Mouse (Mus musculus) hindbrain, embryonic 16.5 days (tissue): ENCODE data around the gene Senp1. TPM values are rescaled to one million over a fixed set of nuclear protein-coding genes. Genes with fewer than 3 reads are reported as not detected.

Source experiments
- ATAC-seq: fragments of 200-750 bp; cut with Nextera tagmentation; 2 replicates; pipeline ENCODE4 v1.8.0; 2017; ENCODE audit warnings: moderate TSS enrichment, moderate library complexity
- H3K27ac ChIP-seq: fragments of 300-500 bp; sonication (generic); 2 replicates; pipeline ENCODE4 v1.5.1; 2014; ENCODE audit warnings: low read depth, mild to moderate bottlenecking, control low read depth, low read length, moderate library complexity
- H3K27me3 ChIP-seq: fragments of 300-500 bp; sonication (generic); replicated peaks from 2 replicates; pipeline ENCODE4 v1.6.1; 2014; ENCODE audit warnings: low read length; ENCODE audit not compliant: control insufficient read depth, insufficient read depth
- H3K36me3 ChIP-seq: fragments of 300-500 bp; sonication (generic); 2 replicates; pipeline ENCODE4 v1.6.1; 2014; ENCODE audit warnings: mild to moderate bottlenecking, low read length, moderate library complexity, mixed read lengths; ENCODE audit not compliant: control insufficient read depth, insufficient read depth
- H3K4me1 ChIP-seq: fragments of 300-500 bp; sonication (generic); 2 replicates; pipeline ENCODE4 v1.6.1; 2014; ENCODE audit warnings: low read depth, low read length; ENCODE audit not compliant: control insufficient read depth, insufficient read depth
- H3K4me2 ChIP-seq: fragments of 300-500 bp; sonication (generic); 2 replicates; pipeline ENCODE4 v1.6.1; 2014; ENCODE audit warnings: mild to moderate bottlenecking, low read length, control low read depth, moderate library complexity
- H3K4me3 ChIP-seq: fragments of 300-500 bp; sonication (generic); 2 replicates; pipeline ENCODE4 v1.5.1; 2014; ENCODE audit warnings: mild to moderate bottlenecking, low read length, control low read depth, moderate library complexity
- H3K9ac ChIP-seq: fragments of 300-500 bp; sonication (generic); 2 replicates; pipeline ENCODE4 v1.6.1; 2014; ENCODE audit warnings: low read depth, mild to moderate bottlenecking, control low read depth, low read length, moderate library complexity
- H3K9me3 ChIP-seq: fragments of 300-500 bp; sonication (generic); 2 replicates; pipeline ENCODE4 v1.6.1; 2014; ENCODE audit warnings: mild to moderate bottlenecking, low read length, moderate library complexity; ENCODE audit not compliant: control insufficient read depth
- WGBS: fragments of 180-500 bp; shearing (Covaris S2); extraction: QIAGEN DNeasy Blood & Tissue Kit; methylation state at CpG from one replicate; pipeline ENCODE4 v1.1.7; 2014; 5-methylcytosine and 5-hydroxymethylcytosine counted together
- polyA plus RNA-seq: library from polyadenylated mRNA; unstranded; fragments of >200 nt; fragmentation: Nextera tagmentation; extraction: Ambion mirVana; gene quantifications from 2 replicates; pipeline ENCODE4 v1.2.1, GENCODE M21; 2015

Gene Senp1
- polyA plus RNA-seq, 1 experiment from 2014 or later, result 17.3 TPM

GRCm38 (mm10) chr15:97990721-97991120 lies 102.8 kb downstream of the Senp1 start:
- ATAC-seq, result no peak
- no peak overlapping the region for H3K4me3 ChIP-seq
- H3K4me1 ChIP-seq, result peaks cover 42% of the 10 kb centered on the region
- no peaks in the 10 kb centered on the region for H3K27me3 ChIP-seq
- no peak overlapping the region; the same call in 1 of the 2 replicates for H3K9ac ChIP-seq
- peaks cover under 1% of the 10 kb centered on the region for H3K9me3 ChIP-seq
- H3K27ac ChIP-seq, result no peak overlapping the region
- H3K36me3 ChIP-seq, result 0 out of 2 replicates have a peak, but pooled peaks cover 2% of the 10 kb centered on the region
- H3K4me2 ChIP-seq, result no peak overlapping the region
- 0% methylated on average over 4 of the region's 4 CpGs for WGBS

GRCm38 (mm10) chr15:97990124-97990523 lies 103.4 kb downstream of the Senp1 start:
- Histone ChIP-seq H3K27ac (no peak overlapping the region), H3K9me3 (peaks cover 2% of the 10 kb centered on the region), H3K4me3 (no peak overlapping the region), H3K9ac (peak overlapping the region; percentile 41), H3K4me1 (peaks cover 41% of the 10 kb centered on the region), H3K36me3 (0 out of 2 replicates have a peak, but pooled peaks cover 2% of the 10 kb centered on the region), H3K27me3 (no peaks in the 10 kb centered on the region), H3K4me2 (peak overlapping the region; percentile 43)
- no peak for ATAC-seq
- 3% methylated on average over 6 of the region's 6 CpGs for WGBS

GRCm38 (mm10) chr15:97989544-97989943 lies 104.0 kb downstream of the Senp1 start:
- H3K27me3 ChIP-seq, result no peaks in the 10 kb centered on the region
- H3K27ac ChIP-seq, result peak overlapping the region; percentile 48; the same call in 1 of the 2 replicates
- H3K9ac ChIP-seq, result peak overlapping the region; percentile 14; the same call in 1 of the 2 replicates
- peaks cover 2% of the 10 kb centered on the region for H3K9me3 ChIP-seq
- H3K4me1 ChIP-seq, result peaks cover 38% of the 10 kb centered on the region
- 21% methylated on average over 1 of the region's 1 CpGs for WGBS
- 0 out of 2 replicates have a peak, but pooled peaks cover 2% of the 10 kb centered on the region for H3K36me3 ChIP-seq
- no peak overlapping the region for H3K4me2 ChIP-seq
- H3K4me3 ChIP-seq, result no peak overlapping the region
- no peak for ATAC-seq

Other genes starting within 250 kb of the Senp1 start
- gene Hdac7, start 249.2 kb downstream of the Senp1 start, polyA plus RNA-seq, result 25.2 and 27.4 TPM in 2 replicates
- 0.17 and 0.26 TPM in 2 replicates for gene Vdr, start 183.1 kb downstream of the Senp1 start, polyA plus RNA-seq
- 58.3 and 60.6 TPM in 2 replicates for gene Tmem106c, start 129.5 kb downstream of the Senp1 start, polyA plus RNA-seq
- 11.9 and 43.4 TPM in 2 replicates for gene Col2a1, start 89.0 kb downstream of the Senp1 start, polyA plus RNA-seq
- gene Pfkm, start 1.2 kb downstream of the Senp1 start, polyA plus RNA-seq, result 99.4 and 106 TPM in 2 replicates
- gene Asb8, start 71.9 kb upstream of the Senp1 start, polyA plus RNA-seq, result 61.0 and 64.4 TPM in 2 replicates
- 130 and 139 TPM in 2 replicates for gene Ccdc184, start 73.4 kb upstream of the Senp1 start, polyA plus RNA-seq
- gene Olfr288, start 101.8 kb upstream of the Senp1 start, polyA plus RNA-seq, result not detected in 2 replicates
- not detected in 2 replicates for gene Gm44579, start 127.2 kb upstream of the Senp1 start, polyA plus RNA-seq
- gene Olfr287, start 127.3 kb upstream of the Senp1 start, polyA plus RNA-seq, result 0.42 and 1.0 TPM in 2 replicates
- not detected in 2 replicates for gene Olfr286, start 140.7 kb upstream of the Senp1 start, polyA plus RNA-seq
- gene H1fnt, start 163.5 kb upstream of the Senp1 start, polyA plus RNA-seq, result not detected in 2 replicates
- 11.2 and 13.1 TPM in 2 replicates for gene Zfp641, start 202.4 kb upstream of the Senp1 start, polyA plus RNA-seq
- gene Olfr285, start 223.6 kb upstream of the Senp1 start, polyA plus RNA-seq, result not detected in 2 replicates
- not detected in 2 replicates for gene Olfr284, start 247.2 kb upstream of the Senp1 start, polyA plus RNA-seq